Comparison of ENCODE assay signal across 1 mouse cellular context in the genomic region with DNA sequence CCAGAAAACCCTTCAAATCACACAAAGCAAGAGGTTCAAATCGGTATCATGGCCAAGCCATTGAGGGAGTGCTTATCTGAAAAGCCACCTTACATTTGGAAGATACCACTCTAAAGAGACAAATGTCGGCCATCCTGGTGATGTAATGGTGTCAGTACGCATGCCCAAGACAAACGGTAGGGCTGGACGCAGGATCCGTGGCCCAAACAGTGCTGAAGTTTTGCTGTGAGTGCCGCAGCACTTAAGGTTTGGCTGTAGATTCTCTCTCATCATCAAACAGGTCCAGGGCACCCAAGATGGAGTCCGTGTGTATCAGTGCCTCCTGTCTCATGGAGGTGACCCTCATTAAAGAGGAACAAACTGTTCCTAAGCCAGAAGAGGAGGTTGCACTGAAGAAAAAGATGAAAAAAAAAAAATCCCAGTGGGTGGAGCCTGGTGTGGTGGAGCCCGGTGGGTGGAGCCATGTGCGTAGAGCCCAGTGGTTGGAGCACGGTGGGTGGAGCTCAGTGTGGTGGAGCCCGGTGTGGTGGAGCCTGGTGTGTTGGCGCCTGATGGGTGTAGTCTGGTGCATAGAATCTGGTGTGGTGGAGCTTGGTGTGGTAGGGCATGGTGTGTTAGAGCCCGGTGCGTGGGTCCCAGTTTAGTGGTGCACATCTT.
TF ChIP-seq lines count a peak whose summit lies in the region.

No protein-coding gene starts in this region.

TF ChIP-seq in ES-E14, 5 proteins besides CTCF, POLR2A, EP300 and RAD21:
- TF ChIP-seq MAFK (IDR thresholded peaks at IDR 0.05; ENCODE audit: insufficient read depth, low read depth, low read length) (no peak), ZNF384 (IDR thresholded peaks at IDR 0.05; ENCODE audit: low read depth, low read length) (peak; percentile 93)
